Mouse (Mus musculus): ENCODE measurements at regions not wholly inside any gene's neighbourhood (a gene's known extent, or its start where the extent isn't known, plus 50 kb on each side); places are given as distances from the start of the nearest gene placed in this dataset.

DNA sequence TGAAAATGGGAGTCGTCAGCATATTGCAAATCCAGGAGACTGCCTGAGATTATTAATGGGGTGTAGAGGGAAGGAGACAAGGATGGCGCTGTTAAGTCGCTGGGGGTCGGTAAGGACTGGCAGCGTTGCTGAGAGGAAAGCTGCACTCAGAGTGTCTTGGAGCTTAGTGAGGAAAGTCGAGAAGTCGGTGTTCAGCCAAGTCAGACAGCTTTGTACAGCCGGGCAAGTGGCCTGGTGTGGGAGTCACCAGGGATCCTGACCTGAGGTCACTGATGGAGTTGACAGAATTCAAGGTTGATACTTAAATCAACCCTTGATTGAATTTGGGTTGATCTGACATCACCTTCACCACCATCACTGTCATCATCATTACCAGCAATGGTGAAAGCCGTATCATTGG lies 175.3 kb downstream of the Slc30a10 start:
- Histone ChIP-seq H3K36me3 (no peaks in the 10 kb centered on the region), H3K4me2 (replicated peaks) (no peak overlapping the region), H3K9me3 (no peaks in the 10 kb centered on the region), H3K4me3 (replicated peaks) (no peak overlapping the region), H3K4me1 (replicated peaks) (no peaks in the 10 kb centered on the region), H3K9ac (replicated peaks) (no peak overlapping the region), H3K27me3 (no peaks in the 10 kb centered on the region), H3K27ac (no peak overlapping the region)
- ATAC-seq, result no peak
- WGBS, result 94% methylated on average over 9 of the region's 9 CpGs

GRCm38 (mm10) chr1:185638631-185639030 lies 184.0 kb downstream of the Slc30a10 start:
- no peaks in the 10 kb centered on the region for H3K9me3 ChIP-seq
- H3K27me3 ChIP-seq, result no peaks in the 10 kb centered on the region
- no peak overlapping the region for H3K4me3 ChIP-seq (replicated peaks)
- H3K4me1 ChIP-seq (replicated peaks), result no peaks in the 10 kb centered on the region
- ATAC-seq, result no peak
- no peak overlapping the region for H3K9ac ChIP-seq (replicated peaks)
- H3K36me3 ChIP-seq, result no peaks in the 10 kb centered on the region
- WGBS, result 94% methylated on average over 6 of the region's 6 CpGs
- H3K4me2 ChIP-seq (replicated peaks), result no peak overlapping the region
- H3K27ac ChIP-seq, result no peak overlapping the region

DNA sequence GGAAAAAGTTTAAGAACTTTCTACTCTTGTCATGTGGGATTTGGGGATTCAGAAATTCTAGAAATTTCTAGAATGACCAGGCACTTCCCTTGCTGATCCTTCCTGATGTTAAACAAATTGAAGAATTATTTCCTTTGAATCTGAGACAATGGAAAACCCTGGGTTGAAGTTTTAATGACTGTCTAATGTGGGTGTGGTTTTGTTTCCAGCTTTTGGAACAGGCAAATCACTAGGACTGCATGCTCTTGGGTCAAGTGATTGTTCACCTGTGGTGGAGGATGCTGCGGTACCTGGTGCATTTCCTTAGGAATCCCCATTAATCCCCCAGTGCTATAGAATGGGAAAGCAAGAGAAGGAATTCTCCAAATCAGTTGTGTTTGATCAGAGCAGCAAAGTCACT lies 184.8 kb downstream of the Slc30a10 start:
- no peak overlapping the region for H3K4me2 ChIP-seq (replicated peaks)
- H3K36me3 ChIP-seq, result no peaks in the 10 kb centered on the region
- H3K27ac ChIP-seq, result no peak overlapping the region
- no peaks in the 10 kb centered on the region for H3K9me3 ChIP-seq
- no peaks in the 10 kb centered on the region for H3K27me3 ChIP-seq
- ATAC-seq, result no peak
- no peaks in the 10 kb centered on the region for H3K4me1 ChIP-seq (replicated peaks)
- no peak overlapping the region for H3K9ac ChIP-seq (replicated peaks)
- 94% methylated on average over 1 of the region's 1 CpGs for WGBS
- no peak overlapping the region for H3K4me3 ChIP-seq (replicated peaks)

DNA sequence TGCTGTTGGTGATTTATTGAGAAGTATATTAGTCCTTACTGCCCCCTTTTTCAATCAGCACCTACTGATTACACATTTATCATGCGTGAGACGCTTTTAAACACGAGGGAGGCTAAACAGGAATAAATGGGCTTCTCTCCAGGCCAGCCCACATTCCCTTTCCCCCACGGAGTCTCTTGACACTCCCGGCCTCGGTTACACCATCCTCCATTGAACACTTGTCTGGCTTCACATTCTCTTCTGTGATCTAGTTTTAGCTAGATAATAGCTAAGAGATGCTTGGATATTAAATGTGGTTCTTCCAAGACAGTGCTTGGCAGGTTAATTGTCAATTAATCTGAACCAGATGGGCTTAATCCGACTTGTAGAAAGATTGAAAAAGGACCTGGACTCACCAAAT lies 189.4 kb downstream of the Slc30a10 start:
- ATAC-seq, result no peak
- H3K9me3 ChIP-seq, result no peaks in the 10 kb centered on the region
- H3K36me3 ChIP-seq, result no peaks in the 10 kb centered on the region
- no peaks in the 10 kb centered on the region for H3K4me1 ChIP-seq (replicated peaks)
- H3K4me3 ChIP-seq (replicated peaks), result no peak overlapping the region
- no peak overlapping the region for H3K9ac ChIP-seq (replicated peaks)
- no peak overlapping the region for H3K4me2 ChIP-seq (replicated peaks)
- 80% methylated on average over 7 of the region's 7 CpGs for WGBS
- no peak overlapping the region for H3K27ac ChIP-seq
- H3K27me3 ChIP-seq, result no peaks in the 10 kb centered on the region

DNA sequence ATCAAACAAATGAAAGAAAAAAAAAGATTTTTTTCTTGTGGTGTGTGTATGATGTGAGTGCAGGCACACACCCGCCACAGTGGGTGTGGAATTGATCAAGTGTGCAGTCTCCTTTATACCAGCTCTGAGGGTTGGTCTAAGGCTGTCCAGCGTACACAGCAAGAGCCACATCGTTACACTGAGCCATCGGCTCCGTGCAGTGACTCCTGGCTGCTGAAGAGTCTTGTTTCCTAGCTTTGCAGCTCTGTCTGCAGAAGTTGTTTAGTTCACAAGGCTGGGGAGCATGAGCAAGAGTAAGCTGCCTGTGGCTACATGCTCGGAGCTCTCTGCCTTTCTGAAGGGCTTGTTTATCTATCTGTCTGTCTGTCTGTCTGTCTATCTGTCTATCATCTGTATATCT lies 193.5 kb downstream of the Slc30a10 start:
- Histone ChIP-seq H3K27me3 (no peaks in the 10 kb centered on the region), H3K27ac (no peak overlapping the region), H3K9ac (replicated peaks) (no peak overlapping the region), H3K4me3 (replicated peaks) (no peak overlapping the region), H3K9me3 (no peaks in the 10 kb centered on the region), H3K4me1 (replicated peaks) (no peaks in the 10 kb centered on the region), H3K36me3 (no peaks in the 10 kb centered on the region), H3K4me2 (replicated peaks) (no peak overlapping the region)
- WGBS, result 86% methylated on average over 6 of the region's 6 CpGs
- ATAC-seq, result no peak

GRCm38 (mm10) chr1:185648926-185649325 lies 194.3 kb downstream of the Slc30a10 start:
- Histone ChIP-seq H3K27me3 (no peaks in the 10 kb centered on the region), H3K4me1 (replicated peaks) (no peaks in the 10 kb centered on the region), H3K4me2 (replicated peaks) (no peak overlapping the region), H3K9ac (replicated peaks) (no peak overlapping the region), H3K4me3 (replicated peaks) (no peak overlapping the region), H3K27ac (no peak overlapping the region), H3K9me3 (no peaks in the 10 kb centered on the region), H3K36me3 (no peaks in the 10 kb centered on the region)
- no peak for ATAC-seq
- WGBS, result 95% methylated on average over 4 of the region's 4 CpGs

GRCm38 (mm10) chr1:185650926-185651325 lies 196.3 kb downstream of the Slc30a10 start:
- H3K9ac ChIP-seq (replicated peaks), result no peak overlapping the region
- no peaks in the 10 kb centered on the region for H3K4me1 ChIP-seq (replicated peaks)
- no peaks in the 10 kb centered on the region for H3K36me3 ChIP-seq
- 82% methylated on average over 2 of the region's 2 CpGs for WGBS
- H3K4me2 ChIP-seq (replicated peaks), result no peak overlapping the region
- H3K4me3 ChIP-seq (replicated peaks), result no peak overlapping the region
- no peaks in the 10 kb centered on the region for H3K27me3 ChIP-seq
- H3K27ac ChIP-seq, result no peak overlapping the region
- no peaks in the 10 kb centered on the region for H3K9me3 ChIP-seq
- no peak for ATAC-seq

DNA sequence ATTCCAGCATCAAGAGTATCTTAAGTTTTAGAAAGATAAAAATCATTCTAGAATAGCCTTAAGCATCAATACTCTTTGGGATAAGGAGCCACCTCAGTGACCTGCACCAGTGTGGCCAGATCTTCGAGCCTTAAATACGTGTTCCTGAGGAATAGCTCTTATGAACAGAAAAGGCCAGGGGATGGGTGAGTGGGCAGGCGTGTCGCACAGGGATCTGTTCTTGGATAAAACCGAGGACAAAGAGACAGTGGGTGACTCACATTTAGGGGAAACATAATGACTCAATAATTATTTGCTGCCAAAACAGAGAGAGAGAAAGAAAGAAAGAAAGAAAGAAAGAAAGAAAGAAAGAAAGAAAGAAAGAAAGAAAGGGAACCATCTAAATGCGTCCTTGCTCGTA lies 200.4 kb downstream of the Slc30a10 start:
- Histone ChIP-seq H3K27ac (no peak overlapping the region), H3K4me2 (replicated peaks) (no peak overlapping the region), H3K27me3 (no peaks in the 10 kb centered on the region), H3K4me1 (replicated peaks) (no peaks in the 10 kb centered on the region), H3K9ac (replicated peaks) (no peak overlapping the region), H3K9me3 (no peaks in the 10 kb centered on the region), H3K4me3 (replicated peaks) (no peak overlapping the region), H3K36me3 (no peaks in the 10 kb centered on the region)
- ATAC-seq, result no peak
- 83% methylated on average over 7 of the region's 7 CpGs for WGBS

GRCm38 (mm10) chr1:185655461-185655860 lies 200.8 kb downstream of the Slc30a10 start:
- H3K36me3 ChIP-seq, result no peaks in the 10 kb centered on the region
- WGBS, result 81% methylated on average over 4 of the region's 4 CpGs
- ATAC-seq, result no peak

DNA sequence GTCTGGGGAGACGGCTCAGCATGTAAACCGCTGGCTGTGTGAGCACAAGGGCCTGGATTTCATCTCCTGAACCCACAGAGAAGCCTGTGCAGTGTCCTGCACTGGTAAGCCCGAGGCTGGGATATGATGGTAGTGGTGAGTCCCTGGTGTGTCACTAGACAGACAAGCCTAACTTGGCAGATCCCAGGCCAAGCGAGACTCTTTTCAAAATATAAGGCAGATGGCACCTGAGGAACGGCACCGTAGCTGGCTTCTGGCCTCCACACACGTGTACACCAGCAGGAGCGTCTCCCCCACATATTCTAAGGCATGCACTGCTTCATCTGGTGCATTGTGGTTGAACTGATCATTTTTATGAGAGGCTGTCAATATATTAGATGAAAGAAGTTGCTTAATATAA lies 202.6 kb downstream of the Slc30a10 start:
- Histone ChIP-seq H3K4me3 (replicated peaks) (no peak overlapping the region), H3K9me3 (no peaks in the 10 kb centered on the region), H3K36me3 (no peaks in the 10 kb centered on the region), H3K27ac (no peak overlapping the region), H3K27me3 (no peaks in the 10 kb centered on the region), H3K4me2 (replicated peaks) (no peak overlapping the region), H3K9ac (replicated peaks) (no peak overlapping the region), H3K4me1 (replicated peaks) (no peaks in the 10 kb centered on the region)
- WGBS, result 92% methylated on average over 8 of the region's 8 CpGs
- no peak for ATAC-seq

More at GRCm38 (mm10) chr1:185655461-185655860, 200.8 kb downstream of the Slc30a10 start:
- Histone ChIP-seq H3K4me2 (replicated peaks) (no peak overlapping the region), H3K27ac (no peak overlapping the region), H3K4me1 (replicated peaks) (no peaks in the 10 kb centered on the region), H3K9me3 (no peaks in the 10 kb centered on the region), H3K4me3 (replicated peaks) (no peak overlapping the region), H3K27me3 (no peaks in the 10 kb centered on the region), H3K9ac (replicated peaks) (no peak overlapping the region)

DNA sequence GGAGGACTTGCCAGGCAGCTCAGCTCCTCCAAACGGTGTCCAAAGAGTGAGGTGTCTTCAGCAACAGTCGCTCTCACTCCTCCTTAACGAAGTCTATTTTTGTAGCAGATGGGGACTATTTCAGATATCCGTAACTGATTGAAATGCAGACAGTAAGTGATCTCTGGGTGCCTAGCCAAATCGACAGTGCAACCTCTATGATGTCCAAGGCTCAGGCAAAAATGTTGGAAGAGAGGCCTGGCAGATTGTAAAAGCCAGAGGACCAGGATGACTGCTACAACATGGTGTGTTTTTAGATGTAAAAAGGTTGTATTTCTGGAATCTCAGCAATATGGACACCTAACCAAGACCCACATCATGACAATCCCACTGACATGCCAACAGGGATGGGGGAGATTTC lies 204.8 kb downstream of the Slc30a10 start:
- Histone ChIP-seq H3K9me3 (no peaks in the 10 kb centered on the region), H3K9ac (replicated peaks) (no peak overlapping the region), H3K4me1 (replicated peaks) (no peaks in the 10 kb centered on the region), H3K27ac (no peak overlapping the region), H3K4me2 (replicated peaks) (no peak overlapping the region), H3K36me3 (no peaks in the 10 kb centered on the region), H3K27me3 (no peaks in the 10 kb centered on the region), H3K4me3 (replicated peaks) (no peak overlapping the region)
- ATAC-seq, result no peak
- WGBS, result 84% methylated on average over 5 of the region's 5 CpGs

GRCm38 (mm10) chr1:185662336-185662735 lies 207.7 kb downstream of the Slc30a10 start:
- H3K36me3 ChIP-seq, result no peaks in the 10 kb centered on the region
- H3K4me3 ChIP-seq (replicated peaks), result no peak overlapping the region
- H3K27ac ChIP-seq, result no peak overlapping the region
- no peaks in the 10 kb centered on the region for H3K4me1 ChIP-seq (replicated peaks)
- H3K9ac ChIP-seq (replicated peaks), result no peak overlapping the region
- WGBS, result 81% methylated on average over 3 of the region's 3 CpGs
- no peak for ATAC-seq
- no peaks in the 10 kb centered on the region for H3K27me3 ChIP-seq
- H3K4me2 ChIP-seq (replicated peaks), result no peak overlapping the region
- no peaks in the 10 kb centered on the region for H3K9me3 ChIP-seq

DNA sequence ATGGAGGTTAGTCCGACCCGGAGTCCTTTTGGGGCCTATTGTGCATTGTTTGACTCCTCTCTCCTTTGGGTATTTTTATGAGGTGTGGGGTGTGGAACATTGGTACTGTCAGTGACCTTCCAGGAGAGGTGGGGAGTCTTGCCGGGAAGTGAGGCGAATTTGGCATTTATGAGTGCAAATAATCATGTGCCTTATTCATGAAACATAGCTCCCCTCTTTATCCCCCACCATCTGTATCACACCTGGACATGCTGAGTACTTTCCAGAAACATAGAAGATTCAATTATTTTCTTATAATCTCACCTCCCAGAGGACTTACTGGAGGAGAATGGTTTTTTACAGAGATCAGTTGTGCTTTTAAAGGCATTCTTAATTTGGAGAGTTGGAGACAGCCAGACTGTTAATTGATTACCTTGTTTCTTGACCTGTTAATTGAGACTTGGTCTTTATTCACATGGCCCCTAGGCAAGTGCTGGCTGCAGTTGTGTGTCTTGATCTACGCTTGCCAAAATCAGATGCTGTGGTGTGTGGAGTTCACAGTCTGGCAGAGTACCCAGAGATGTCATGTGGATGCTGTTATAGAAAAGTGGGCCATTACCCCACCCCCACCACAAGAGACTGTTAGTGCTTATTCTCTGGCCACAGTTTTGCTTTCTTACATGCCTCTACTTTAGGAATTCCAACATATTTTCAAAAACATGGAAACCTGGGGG lies 215.5 kb downstream of the Slc30a10 start:
- 86% methylated on average over 5 of the region's 5 CpGs for WGBS

More for the DNA sequence above, 215.5 kb downstream of the Slc30a10 start:
- Histone ChIP-seq H3K4me3 (replicated peaks) (no peak overlapping the region), H3K4me1 (replicated peaks) (no peaks in the 10 kb centered on the region), H3K9ac (replicated peaks) (no peak overlapping the region), H3K36me3 (no peaks in the 10 kb centered on the region), H3K27ac (no peak overlapping the region), H3K9me3 (no peaks in the 10 kb centered on the region), H3K4me2 (replicated peaks) (no peak overlapping the region), H3K27me3 (no peaks in the 10 kb centered on the region)
- no peak for ATAC-seq

All from midbrain, embryonic 13.5 days (tissue).